Mouse (Mus musculus): ENCODE data around the gene Rdh13. TPM values are rescaled to one million over a fixed set of nuclear protein-coding genes. Genes with fewer than 3 reads are reported as not detected.

Rdh13 gene
- polyA plus RNA-seq, 1 experiment: not detected

DNA sequence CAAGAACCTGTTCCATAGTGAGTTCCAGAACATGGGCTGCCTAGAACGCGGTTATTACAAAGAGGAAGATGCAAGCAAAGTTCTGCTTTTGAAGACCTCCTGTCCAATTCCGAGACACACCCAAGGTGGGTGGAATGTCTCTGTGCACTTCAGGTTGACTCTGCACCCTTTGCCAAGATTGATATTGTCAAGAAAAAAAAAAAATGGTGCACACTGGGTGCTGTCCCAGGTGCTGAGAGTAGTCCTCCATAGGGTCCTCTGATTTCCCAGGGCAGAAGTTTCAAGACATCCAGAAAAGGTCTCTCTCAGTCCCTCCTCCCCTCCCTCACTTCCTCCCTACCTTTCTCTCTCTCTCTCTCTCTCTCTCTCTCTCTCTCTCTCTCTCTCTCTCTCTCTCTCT, 3.0 kb upstream of the Rdh13 start:
- peaks cover 3% of the 10 kb centered on the region; the same call in 1 of the 2 replicates for H3K4me1 ChIP-seq (ENCODE audit: control insufficient read depth, insufficient read depth, low read length)
- no peak overlapping the region for H3K4me3 ChIP-seq (ENCODE audit: insufficient read depth, low read depth, low read length)
- no peak for TF ChIP-seq POLR2A (IDR thresholded peaks at IDR 0.05; ENCODE audit: insufficient read depth, low read depth, low read length)
- TF ChIP-seq CTCF (IDR thresholded peaks at IDR 0.05; ENCODE audit: insufficient read depth, low read depth, low read length): no peak
- H3K27ac ChIP-seq (ENCODE audit: insufficient read depth, low read depth, low read length): no peak overlapping the region
- WGBS: 80% methylated on average over 3 of the region's 3 CpGs

DNA sequence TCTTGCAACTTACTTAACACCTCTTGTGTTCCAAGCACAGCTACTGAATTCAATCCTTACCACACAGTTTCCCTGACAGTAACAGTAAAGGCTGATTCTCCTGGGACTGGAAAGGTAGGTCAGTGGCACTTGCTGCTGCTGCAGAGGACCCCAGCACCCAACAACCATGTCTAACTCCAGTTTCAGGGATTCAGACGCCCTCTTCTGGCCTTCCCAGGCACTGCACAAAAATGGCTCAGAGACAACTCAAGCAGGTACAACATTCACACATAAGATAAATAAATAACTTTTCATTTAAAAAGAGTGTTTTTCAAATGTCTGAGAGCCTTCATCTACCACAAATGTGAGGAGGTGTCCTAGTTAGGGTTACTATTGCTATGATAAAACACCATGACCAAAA, 1.7 kb upstream of the Rdh13 start:
- Histone ChIP-seq H3K4me3 (ENCODE audit: insufficient read depth, low read depth, low read length) (no peak overlapping the region), H3K27ac (ENCODE audit: insufficient read depth, low read depth, low read length) (no peak overlapping the region), H3K4me1 (ENCODE audit: control insufficient read depth, insufficient read depth, low read length) (peaks cover 3% of the 10 kb centered on the region; the same call in 1 of the 2 replicates)
- TF ChIP-seq CTCF (IDR thresholded peaks at IDR 0.05; ENCODE audit: insufficient read depth, low read depth, low read length) (no peak), POLR2A (IDR thresholded peaks at IDR 0.05; ENCODE audit: insufficient read depth, low read depth, low read length) (no peak)
- 5% methylated on average over 1 of the region's 1 CpGs for WGBS

GRCm38 (mm10) chr7:4440549-4440948, 4.9 kb downstream of the Rdh13 start:
- TF ChIP-seq CTCF (IDR thresholded peaks at IDR 0.05; ENCODE audit: insufficient read depth, low read depth, low read length) (no peak), POLR2A (IDR thresholded peaks at IDR 0.05; ENCODE audit: insufficient read depth, low read depth, low read length) (no peak)
- Histone ChIP-seq H3K27ac (ENCODE audit: insufficient read depth, low read depth, low read length) (no peak overlapping the region), H3K4me3 (ENCODE audit: insufficient read depth, low read depth, low read length) (no peak overlapping the region), H3K4me1 (ENCODE audit: control insufficient read depth, insufficient read depth, low read length) (peaks cover 7% of the 10 kb centered on the region; the same call in 1 of the 2 replicates)
- 80% methylated on average over 10 of the region's 10 CpGs for WGBS

DNA sequence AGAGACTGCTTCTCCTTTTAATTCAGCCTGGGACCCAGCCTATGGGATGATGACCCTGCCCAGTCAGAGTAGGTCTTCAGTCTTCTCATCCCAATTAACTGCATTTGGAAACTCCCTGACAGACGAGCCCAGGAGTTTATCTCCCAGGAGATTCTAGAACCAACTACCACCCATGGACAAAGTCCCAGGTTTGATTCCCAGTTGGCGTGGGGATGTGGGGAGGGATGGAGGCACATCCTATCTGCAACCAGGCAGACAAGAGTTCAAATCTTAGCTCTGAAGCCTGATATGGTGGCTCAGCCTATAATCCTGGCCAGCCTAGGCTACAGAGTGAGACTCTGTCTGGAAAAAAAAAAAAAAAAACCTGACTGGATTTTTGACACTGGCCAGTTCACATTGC, 7.7 kb downstream of the Rdh13 start:
- no peak for TF ChIP-seq CTCF (IDR thresholded peaks at IDR 0.05; ENCODE audit: insufficient read depth, low read depth, low read length)
- TF ChIP-seq POLR2A (IDR thresholded peaks at IDR 0.05; ENCODE audit: insufficient read depth, low read depth, low read length): no peak
- WGBS: 88% methylated on average over 2 of the region's 2 CpGs
- peaks cover 4% of the 10 kb centered on the region; the same call in 1 of the 2 replicates for H3K4me1 ChIP-seq (ENCODE audit: control insufficient read depth, insufficient read depth, low read length)
- no peak overlapping the region for H3K27ac ChIP-seq (ENCODE audit: insufficient read depth, low read depth, low read length)
- H3K4me3 ChIP-seq (ENCODE audit: insufficient read depth, low read depth, low read length): no peak overlapping the region

- H3K27ac ChIP-seq (ENCODE audit: insufficient read depth, low read depth, low read length): no peak overlapping the region
- no peak overlapping the region for H3K4me3 ChIP-seq (ENCODE audit: insufficient read depth, low read depth, low read length)
- no peak for TF ChIP-seq CTCF (IDR thresholded peaks at IDR 0.05; ENCODE audit: insufficient read depth, low read depth, low read length)
- no peak for TF ChIP-seq POLR2A (IDR thresholded peaks at IDR 0.05; ENCODE audit: insufficient read depth, low read depth, low read length)
- no peaks in the 10 kb centered on the region for H3K4me1 ChIP-seq (ENCODE audit: control insufficient read depth, insufficient read depth, low read length)
- 92% methylated on average over 8 of the region's 8 CpGs for WGBS
Observed at GRCm38 (mm10) chr7:4432026-4432425, 13.4 kb downstream of the Rdh13 start.

- H3K4me3 ChIP-seq (ENCODE audit: insufficient read depth, low read depth, low read length): no peak overlapping the region
- TF ChIP-seq POLR2A (IDR thresholded peaks at IDR 0.05; ENCODE audit: insufficient read depth, low read depth, low read length) (no peak), CTCF (IDR thresholded peaks at IDR 0.05; ENCODE audit: insufficient read depth, low read depth, low read length) (no peak)
- H3K27ac ChIP-seq (ENCODE audit: insufficient read depth, low read depth, low read length): no peak overlapping the region
- no peaks in the 10 kb centered on the region for H3K4me1 ChIP-seq (ENCODE audit: control insufficient read depth, insufficient read depth, low read length)
- 82% methylated on average over 6 of the region's 6 CpGs for WGBS
Observed at GRCm38 (mm10) chr7:4431548-4431947, 13.9 kb downstream of the Rdh13 start.

- WGBS: 96% methylated on average over 9 of the region's 9 CpGs
Observed at GRCm38 (mm10) chr7:4430246-4430844, 15.1 kb downstream of the Rdh13 start.

DNA sequence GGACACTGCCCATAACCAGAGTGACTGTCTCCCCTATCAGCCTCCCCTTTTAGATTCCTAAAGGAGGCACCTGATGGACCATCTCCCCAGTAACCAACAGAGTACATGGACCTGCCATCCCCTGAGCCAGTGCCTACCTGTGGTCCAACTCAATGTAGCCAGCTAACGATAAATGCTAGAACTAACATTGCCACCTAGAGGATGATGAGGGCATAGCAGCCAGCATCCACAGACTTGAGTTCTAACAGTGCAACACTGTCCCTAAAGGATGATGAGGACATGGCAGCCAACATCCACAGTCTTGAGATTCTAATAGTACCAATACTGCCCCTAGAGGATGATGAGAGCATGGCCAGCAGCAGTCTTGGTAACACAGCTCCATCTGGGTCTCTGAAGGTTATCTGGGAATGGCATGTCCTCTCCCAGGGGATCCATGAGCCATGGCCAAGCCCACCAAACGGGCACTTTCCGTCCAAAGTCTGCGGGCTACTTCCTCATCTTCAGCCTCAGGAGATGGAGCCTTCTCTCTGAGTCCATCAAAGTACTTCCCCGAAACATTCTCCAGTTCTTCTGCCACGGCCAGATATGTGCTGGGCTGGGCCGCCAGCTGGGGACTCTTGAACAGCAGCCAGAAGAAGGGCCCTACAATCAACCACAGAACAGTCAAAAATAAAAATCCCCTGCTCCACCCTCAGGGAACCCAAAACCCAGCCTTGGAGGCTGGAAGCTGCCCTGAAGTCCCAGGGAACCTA, 18.1 kb downstream of the Rdh13 start:
- Histone ChIP-seq H3K27ac (ENCODE audit: insufficient read depth, low read depth, low read length) (no peak overlapping the region), H3K4me1 (ENCODE audit: control insufficient read depth, insufficient read depth, low read length) (no peaks in the 10 kb centered on the region), H3K4me3 (ENCODE audit: insufficient read depth, low read depth, low read length) (no peak overlapping the region)
- 68% methylated on average over 7 of the region's 7 CpGs for WGBS
- TF ChIP-seq POLR2A (IDR thresholded peaks at IDR 0.05; ENCODE audit: insufficient read depth, low read depth, low read length) (no peak), CTCF (IDR thresholded peaks at IDR 0.05; ENCODE audit: insufficient read depth, low read depth, low read length) (peak; percentile 11)

More at GRCm38 (mm10) chr7:4430246-4430844, 15.1 kb downstream of the Rdh13 start:
- H3K4me1 ChIP-seq (ENCODE audit: control insufficient read depth, insufficient read depth, low read length): no peaks in the 10 kb centered on the region
- no peak for TF ChIP-seq CTCF (IDR thresholded peaks at IDR 0.05; ENCODE audit: insufficient read depth, low read depth, low read length)
- no peak for TF ChIP-seq POLR2A (IDR thresholded peaks at IDR 0.05; ENCODE audit: insufficient read depth, low read depth, low read length)
- H3K27ac ChIP-seq (ENCODE audit: insufficient read depth, low read depth, low read length): no peak overlapping the region
- H3K4me3 ChIP-seq (ENCODE audit: insufficient read depth, low read depth, low read length): no peak overlapping the region

DNA sequence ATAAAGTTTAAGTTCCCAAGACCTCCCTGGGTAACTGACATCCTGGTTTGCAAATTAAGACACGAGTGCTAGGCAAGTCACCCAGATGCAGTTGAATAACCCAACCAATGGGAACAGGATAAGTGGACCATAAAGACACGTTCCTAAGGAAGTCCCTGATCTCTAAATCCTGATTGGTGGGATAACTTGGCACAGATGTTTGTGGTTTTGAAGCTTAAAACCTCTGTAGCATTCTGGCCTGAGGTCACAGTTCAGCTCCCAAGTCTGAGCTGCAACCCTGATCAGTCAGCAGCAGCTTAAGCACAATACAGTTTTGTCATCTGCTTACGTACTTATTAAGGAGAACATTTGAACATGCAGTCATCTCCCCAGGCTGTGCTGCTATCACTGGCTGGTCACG, 25.2 kb downstream of the Rdh13 start:
- TF ChIP-seq CTCF (IDR thresholded peaks at IDR 0.05; ENCODE audit: insufficient read depth, low read depth, low read length): no peak
- TF ChIP-seq POLR2A (IDR thresholded peaks at IDR 0.05; ENCODE audit: insufficient read depth, low read depth, low read length): no peak
- Histone ChIP-seq H3K27ac (ENCODE audit: insufficient read depth, low read depth, low read length) (no peak overlapping the region), H3K4me1 (ENCODE audit: control insufficient read depth, insufficient read depth, low read length) (no peaks in the 10 kb centered on the region), H3K4me3 (ENCODE audit: insufficient read depth, low read depth, low read length) (no peak overlapping the region)
- 58% methylated on average over 4 of the region's 4 CpGs for WGBS

All from olfactory bulb, adult 2 months (tissue).